Mouse (Mus musculus) midbrain, embryonic 10.5 days (tissue): Measurements from ENCODE around the gene Exog. TPM values are rescaled to one million over a fixed set of nuclear protein-coding genes. Genes with fewer than 3 reads are reported as not detected.

ENCODE experiments used
- DNase-seq: peaks from one replicate; pipeline ENCODE4 v3.0.0-alpha.2; 2017; ENCODE audit warnings: low spot score
- H3K27ac ChIP-seq: fragments of 300-500 bp; sonication (generic); replicated peaks from 2 replicates; pipeline ENCODE4 v1.5.1; 2016; ENCODE audit warnings: mild to moderate bottlenecking
- H3K27me3 ChIP-seq: fragments of 300-500 bp; sonication (generic); 2 replicates; pipeline ENCODE4 v1.6.1; 2016; ENCODE audit warnings: low read depth, mild to moderate bottlenecking; ENCODE audit not compliant: poor library complexity, severe bottlenecking
- H3K36me3 ChIP-seq: fragments of 300-500 bp; sonication (generic); 2 replicates; pipeline ENCODE4 v1.6.1; 2016; ENCODE audit warnings: mild to moderate bottlenecking, moderate library complexity
- H3K4me1 ChIP-seq: fragments of 300-500 bp; sonication (generic); 2 replicates; pipeline ENCODE4 v1.6.1; 2016
- H3K4me3 ChIP-seq: fragments of 300-500 bp; sonication (generic); 2 replicates; pipeline ENCODE4 v1.5.1; 2016; ENCODE audit warnings: mild to moderate bottlenecking, moderate library complexity
- H3K9me3 ChIP-seq: fragments of 300-500 bp; sonication (generic); replicated peaks from 2 replicates; pipeline ENCODE4 v1.6.1; 2016; ENCODE audit warnings: mild to moderate bottlenecking
- WGBS: fragments of 180-500 bp; shearing (Covaris S2); methylation state at CpG from one replicate; pipeline ENCODE4 v1.1.7; 2016; 5-methylcytosine and 5-hydroxymethylcytosine counted together
- polyA plus RNA-seq: library from polyadenylated mRNA; unstranded; fragments of >200 nt; fragmentation: Nextera tagmentation; extraction: Ambion mirVana; gene quantifications from 2 replicates; pipeline ENCODE4 v1.2.1, GENCODE M21; 2016

Gene Exog
- polyA plus RNA-seq, 1 experiment from 2014 or later: 36.5 TPM

DNA sequence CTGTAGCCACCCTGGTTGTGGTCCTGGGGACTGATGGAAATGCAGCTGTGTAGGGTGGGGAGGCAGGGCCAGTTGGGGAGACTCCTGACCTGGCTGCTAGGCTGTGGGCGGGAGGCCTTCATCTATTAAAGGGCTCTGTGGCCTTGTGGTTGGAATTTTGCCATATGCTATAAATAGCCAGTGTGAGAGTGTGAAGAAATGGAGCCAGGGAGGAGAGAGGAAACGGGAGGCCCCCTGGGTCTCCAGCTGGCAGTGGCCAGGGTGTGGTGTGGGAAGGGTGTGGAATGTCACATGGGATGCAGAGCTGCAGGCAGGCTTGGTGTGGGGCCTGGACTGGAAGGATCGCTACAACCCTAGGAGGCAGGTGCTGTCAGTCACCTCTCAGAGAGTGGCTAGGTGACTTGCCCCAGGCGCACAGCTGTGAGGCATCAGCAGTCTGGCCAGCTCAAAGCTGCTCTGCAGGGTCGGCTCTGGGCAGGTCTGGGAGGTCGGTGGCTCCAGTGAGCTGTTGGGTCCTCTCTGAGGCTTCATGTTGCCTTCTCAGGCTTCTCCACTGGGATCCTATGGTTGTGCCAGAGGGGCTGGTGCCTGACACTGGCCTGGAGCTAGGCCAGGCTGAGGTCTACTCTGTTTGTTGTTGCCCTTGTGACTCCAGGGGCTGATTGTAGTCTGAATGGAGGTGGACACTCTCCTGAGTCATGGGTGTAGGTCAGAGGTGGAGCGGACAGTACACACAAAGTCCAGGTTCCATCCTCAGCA, 19.3 kb upstream of the Exog start:
- H3K4me3 ChIP-seq: no peak overlapping the region
- H3K9me3 ChIP-seq: no peaks in the 10 kb centered on the region
- no peak for DNase-seq
- H3K36me3 ChIP-seq: peaks cover 62% of the 10 kb centered on the region
- 0 out of 2 replicates have a peak overlapping the region, but pooled peaks have one; percentile 28 for H3K27ac ChIP-seq
- H3K27me3 ChIP-seq: no peaks in the 10 kb centered on the region
- H3K4me1 ChIP-seq: peaks cover 15% of the 10 kb centered on the region
- WGBS: 78% methylated on average over 7 of the region's 7 CpGs

DNA sequence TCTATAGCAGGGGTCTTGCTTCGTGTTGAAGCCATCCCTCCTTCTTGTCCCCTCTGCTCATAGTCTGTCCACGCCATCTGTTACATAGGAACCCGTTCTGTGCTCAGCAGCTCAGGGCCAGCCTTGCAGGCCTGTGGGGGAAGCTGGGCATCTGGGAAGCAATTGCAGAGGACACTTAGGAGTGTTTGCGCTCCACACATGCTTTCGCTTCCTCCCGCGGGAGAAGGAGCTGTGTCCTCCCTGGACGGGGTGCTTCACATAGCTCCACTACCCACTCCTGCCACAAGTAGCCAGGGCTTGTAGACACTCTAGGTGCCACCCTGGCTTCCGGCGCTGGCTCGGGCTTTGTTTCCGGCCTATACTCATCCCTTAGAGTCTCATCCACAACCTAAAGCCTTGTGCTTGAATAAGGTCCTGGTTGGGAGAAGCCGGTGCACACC, 18.7 kb upstream of the Exog start:
- Histone ChIP-seq H3K27me3 (no peaks in the 10 kb centered on the region), H3K27ac (no peak overlapping the region), H3K4me3 (no peak overlapping the region), H3K4me1 (peaks cover 10% of the 10 kb centered on the region), H3K36me3 (peaks cover 68% of the 10 kb centered on the region), H3K9me3 (no peaks in the 10 kb centered on the region)
- DNase-seq: no peak
- WGBS: 90% methylated on average over 13 of the region's 13 CpGs

DNA sequence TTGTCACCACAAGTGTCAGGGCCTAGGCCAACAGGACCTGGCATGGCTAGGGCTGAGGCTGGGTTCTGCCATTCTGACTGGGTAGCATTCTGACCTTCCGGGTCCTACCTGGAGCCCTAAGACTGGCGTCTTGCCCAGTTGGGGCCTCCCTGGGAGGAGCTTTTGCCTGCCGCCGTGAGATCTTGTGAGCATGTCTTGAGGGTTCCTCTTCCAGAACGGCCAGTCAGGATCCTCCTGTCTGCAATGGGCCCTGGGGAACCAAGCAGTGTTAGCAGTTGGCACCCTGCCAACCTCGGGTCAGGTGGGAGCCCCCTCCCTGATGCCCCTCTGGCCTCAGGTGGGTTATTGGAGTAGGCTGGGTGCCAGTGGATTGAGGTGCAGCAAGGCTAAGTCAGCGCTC, 18.3 kb upstream of the Exog start:
- Histone ChIP-seq H3K27ac (no peak overlapping the region), H3K4me3 (no peak overlapping the region), H3K36me3 (peaks cover 72% of the 10 kb centered on the region), H3K4me1 (peaks cover 10% of the 10 kb centered on the region), H3K9me3 (no peaks in the 10 kb centered on the region), H3K27me3 (no peaks in the 10 kb centered on the region)
- 94% methylated on average over 7 of the region's 7 CpGs for WGBS
- no peak for DNase-seq

DNA sequence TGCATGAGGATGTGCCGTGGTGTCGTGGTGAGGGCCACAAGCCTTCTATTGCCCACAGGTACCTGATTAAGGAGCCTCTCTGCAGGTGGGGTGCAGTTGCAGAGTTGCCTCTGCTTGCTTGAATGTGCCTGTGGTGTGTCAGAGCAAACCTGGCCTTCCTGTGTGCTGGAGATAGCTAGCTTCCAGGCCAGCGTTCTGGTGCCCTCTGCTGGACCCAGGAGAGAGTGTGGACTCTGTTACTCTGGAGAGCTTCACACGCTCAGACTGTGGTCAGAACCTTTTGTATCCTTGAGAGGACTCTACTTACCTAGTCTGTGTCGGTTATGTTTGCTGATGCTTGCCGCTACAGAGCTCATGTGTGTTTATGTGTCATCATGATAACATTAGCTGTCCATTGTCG, 14.4 kb upstream of the Exog start:
- Histone ChIP-seq H3K4me1 (peaks cover 4% of the 10 kb centered on the region), H3K4me3 (no peak overlapping the region), H3K36me3 (peaks cover 95% of the 10 kb centered on the region), H3K27me3 (no peaks in the 10 kb centered on the region), H3K27ac (no peak overlapping the region), H3K9me3 (no peaks in the 10 kb centered on the region)
- DNase-seq: peak; percentile 70
- 62% methylated on average over 7 of the region's 7 CpGs for WGBS

DNA sequence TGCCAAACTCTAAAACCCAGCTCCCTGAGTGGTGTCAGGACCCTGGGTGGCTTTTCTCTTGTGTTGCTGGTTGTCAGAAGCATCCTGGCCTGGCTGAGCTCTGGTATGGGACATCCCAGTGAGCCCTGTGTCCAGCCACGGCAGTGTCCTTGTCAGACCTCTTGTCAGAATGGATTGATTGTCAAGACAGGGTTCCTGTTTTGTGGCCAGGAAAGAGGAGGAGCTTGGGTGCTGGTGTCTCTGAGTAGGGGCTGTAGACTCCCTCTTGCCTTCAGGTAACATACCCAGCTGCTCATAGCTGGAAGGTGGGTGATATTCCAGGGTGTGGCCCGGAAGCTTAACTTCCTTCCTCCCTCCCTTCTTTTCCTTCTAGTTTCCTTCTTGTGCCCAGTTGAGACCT, 8.9 kb upstream of the Exog start:
- 80% methylated on average over 2 of the region's 2 CpGs for WGBS
- Histone ChIP-seq H3K36me3 (peaks cover 97% of the 10 kb centered on the region), H3K4me1 (no peaks in the 10 kb centered on the region), H3K27ac (no peak overlapping the region), H3K4me3 (no peak overlapping the region), H3K9me3 (no peaks in the 10 kb centered on the region), H3K27me3 (no peaks in the 10 kb centered on the region)
- no peak for DNase-seq

DNA sequence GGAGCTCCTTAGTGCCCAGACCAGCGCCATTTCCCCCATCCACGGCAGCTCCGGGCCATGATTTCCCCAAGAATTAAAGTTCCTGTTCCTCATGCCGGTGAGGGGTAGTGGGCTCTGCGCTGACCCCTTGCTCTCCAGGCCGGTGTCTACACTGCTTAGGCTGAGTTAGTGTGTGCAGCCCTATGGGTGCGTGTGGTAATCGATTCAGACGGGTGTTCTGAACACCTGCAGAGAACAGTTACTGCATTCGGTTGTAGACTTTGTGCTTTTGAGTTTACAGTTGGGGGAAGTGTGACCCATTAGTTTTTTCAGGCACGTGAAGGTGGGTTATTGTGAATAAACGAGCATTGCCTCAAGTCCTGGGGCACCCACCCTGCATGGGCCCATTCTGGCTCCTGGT, 6.7 kb upstream of the Exog start:
- WGBS: 94% methylated on average over 12 of the region's 12 CpGs
- Histone ChIP-seq H3K9me3 (no peaks in the 10 kb centered on the region), H3K4me3 (no peak overlapping the region), H3K36me3 (peaks cover 91% of the 10 kb centered on the region), H3K27ac (no peak overlapping the region), H3K4me1 (no peaks in the 10 kb centered on the region), H3K27me3 (no peaks in the 10 kb centered on the region)
- DNase-seq: no peak

DNA sequence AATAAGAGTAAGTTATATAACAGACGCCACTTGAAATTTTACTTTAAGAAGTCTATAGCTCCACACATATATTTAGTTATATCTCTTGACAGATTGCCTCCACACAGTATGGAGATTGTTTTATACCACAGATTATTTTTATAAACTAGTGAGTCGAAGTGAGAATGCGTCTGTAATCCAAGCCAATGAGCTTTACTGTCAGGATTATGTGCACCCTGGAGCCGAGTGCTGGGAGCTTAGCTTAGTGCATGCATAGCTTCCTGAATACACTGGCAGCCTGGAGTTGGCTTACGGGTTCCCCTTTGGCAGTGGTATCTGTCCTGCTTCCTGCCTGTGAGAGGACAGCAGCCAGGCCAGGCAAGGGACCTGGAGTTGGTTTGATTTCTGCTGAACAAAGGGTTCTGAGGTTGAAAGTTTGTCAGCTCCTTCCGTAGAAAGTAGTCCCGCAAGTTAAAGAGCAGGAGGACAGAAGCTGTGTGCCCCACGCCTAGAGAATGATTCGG, 6.2 kb upstream of the Exog start:
- no peaks in the 10 kb centered on the region for H3K4me1 ChIP-seq
- peaks cover 87% of the 10 kb centered on the region for H3K36me3 ChIP-seq
- H3K4me3 ChIP-seq: no peak overlapping the region
- WGBS: 94% methylated on average over 9 of the region's 9 CpGs
- H3K9me3 ChIP-seq: no peaks in the 10 kb centered on the region
- DNase-seq: no peak
- no peak overlapping the region for H3K27ac ChIP-seq
- no peaks in the 10 kb centered on the region for H3K27me3 ChIP-seq

DNA sequence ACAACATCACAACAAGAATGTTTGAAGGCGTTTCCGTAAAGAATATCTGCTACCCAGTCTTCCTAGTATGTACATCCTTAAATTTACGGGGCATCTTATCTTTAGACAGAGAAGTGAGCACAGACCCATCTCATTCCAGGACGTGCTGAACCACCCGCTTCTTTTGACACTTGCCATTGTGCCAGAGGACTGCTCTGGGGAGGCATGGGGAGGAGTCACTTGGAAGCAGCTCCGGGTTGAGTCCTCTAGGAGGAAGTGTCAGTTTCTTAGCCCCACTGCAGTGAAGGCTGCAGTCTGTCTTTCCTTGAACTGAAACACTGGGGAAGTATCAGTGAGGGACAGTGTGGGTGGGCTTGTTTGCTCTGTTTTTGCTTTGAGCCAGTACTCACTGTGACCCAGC, 994 bp downstream of the Exog start:
- Histone ChIP-seq H3K36me3 (peaks cover 56% of the 10 kb centered on the region), H3K4me1 (peaks cover 14% of the 10 kb centered on the region), H3K27me3 (no peaks in the 10 kb centered on the region), H3K4me3 (peak overlapping the region; percentile 84), H3K27ac (peak overlapping the region; percentile 93), H3K9me3 (no peaks in the 10 kb centered on the region)
- WGBS: 48% methylated on average over 6 of the region's 6 CpGs
- no peak for DNase-seq

DNA sequence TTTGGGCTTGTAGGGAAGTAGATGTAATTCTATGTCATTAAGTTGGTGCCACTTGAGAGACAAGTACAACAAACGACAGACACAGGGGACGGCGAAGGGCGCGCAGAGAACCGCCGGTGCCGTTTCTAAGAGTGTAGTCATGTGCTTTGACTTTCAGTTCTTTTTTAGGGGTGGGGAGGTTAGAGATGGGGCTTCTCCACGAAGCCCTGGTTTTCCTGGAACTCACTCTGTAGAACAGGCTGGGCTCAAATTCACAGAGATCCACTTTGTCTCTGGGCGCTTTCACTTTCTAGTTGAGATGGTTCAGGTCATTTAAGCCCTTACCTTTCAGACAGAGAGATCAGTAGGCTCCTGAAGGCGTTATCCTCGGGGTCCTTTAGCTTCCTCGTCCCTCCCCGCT, 11.2 kb downstream of the Exog start:
- 0 out of 2 replicates have a peak, but pooled peaks cover 6% of the 10 kb centered on the region for H3K4me1 ChIP-seq
- no peak for DNase-seq
- peaks cover 82% of the 10 kb centered on the region for H3K36me3 ChIP-seq
- no peak overlapping the region for H3K27ac ChIP-seq
- WGBS: 91% methylated on average over 14 of the region's 14 CpGs
- no peak overlapping the region for H3K4me3 ChIP-seq
- no peaks in the 10 kb centered on the region; the same call in 1 of the 2 replicates for H3K27me3 ChIP-seq
- H3K9me3 ChIP-seq: no peaks in the 10 kb centered on the region

DNA sequence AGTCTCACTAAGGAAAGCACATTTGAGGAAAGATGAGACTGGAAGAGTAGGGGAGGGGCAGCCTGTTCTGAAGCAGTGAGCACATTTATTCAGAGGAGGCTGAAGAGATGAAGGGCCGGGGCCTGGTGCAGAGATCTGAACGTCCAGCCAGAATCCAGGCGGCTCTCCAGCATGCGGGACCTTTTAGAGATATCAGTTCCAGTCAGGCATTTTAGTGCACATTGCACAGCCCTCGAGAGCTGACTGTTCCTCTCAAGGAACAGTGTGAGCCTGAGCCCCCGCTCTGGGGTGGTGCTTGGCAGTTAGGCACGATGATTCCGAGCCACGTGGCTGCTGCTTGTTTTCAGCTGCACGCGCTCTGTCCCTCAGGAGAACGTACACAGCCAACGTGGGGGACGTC, 12.4 kb downstream of the Exog start:
- H3K27ac ChIP-seq: no peak overlapping the region
- no peak overlapping the region for H3K4me3 ChIP-seq
- H3K27me3 ChIP-seq: no peaks in the 10 kb centered on the region; the same call in 1 of the 2 replicates
- DNase-seq: no peak
- H3K4me1 ChIP-seq: 0 out of 2 replicates have a peak, but pooled peaks cover 6% of the 10 kb centered on the region
- WGBS: 90% methylated on average over 14 of the region's 14 CpGs
- H3K9me3 ChIP-seq: no peaks in the 10 kb centered on the region
- H3K36me3 ChIP-seq: peaks cover 82% of the 10 kb centered on the region

DNA sequence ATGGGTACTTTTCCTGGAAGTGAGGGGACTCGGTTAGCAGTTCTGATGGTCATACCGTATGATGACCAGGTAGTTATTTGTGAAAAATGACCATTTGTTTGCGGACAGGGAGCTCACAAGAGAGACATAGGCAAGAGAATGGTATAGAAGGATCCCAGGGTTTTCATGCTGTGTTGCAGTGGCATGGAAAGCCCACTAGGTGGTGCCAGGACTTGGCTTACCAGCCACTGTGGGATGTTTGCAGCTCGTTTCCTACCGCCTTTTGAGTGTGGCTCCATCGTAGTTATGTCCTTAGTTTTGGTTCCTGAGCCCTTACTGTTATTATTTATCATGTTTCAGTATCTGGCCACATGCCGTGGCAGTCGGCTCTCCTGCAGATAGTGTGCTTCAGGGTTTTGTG, 15.7 kb downstream of the Exog start:
- peaks cover 86% of the 10 kb centered on the region for H3K36me3 ChIP-seq
- H3K27me3 ChIP-seq: peaks cover 6% of the 10 kb centered on the region; the same call in 1 of the 2 replicates
- DNase-seq: peak; percentile 62
- no peak overlapping the region for H3K4me3 ChIP-seq
- H3K9me3 ChIP-seq: no peaks in the 10 kb centered on the region
- WGBS: 61% methylated on average over 8 of the region's 8 CpGs
- peaks cover 5% of the 10 kb centered on the region for H3K4me1 ChIP-seq
- no peak overlapping the region for H3K27ac ChIP-seq

DNA sequence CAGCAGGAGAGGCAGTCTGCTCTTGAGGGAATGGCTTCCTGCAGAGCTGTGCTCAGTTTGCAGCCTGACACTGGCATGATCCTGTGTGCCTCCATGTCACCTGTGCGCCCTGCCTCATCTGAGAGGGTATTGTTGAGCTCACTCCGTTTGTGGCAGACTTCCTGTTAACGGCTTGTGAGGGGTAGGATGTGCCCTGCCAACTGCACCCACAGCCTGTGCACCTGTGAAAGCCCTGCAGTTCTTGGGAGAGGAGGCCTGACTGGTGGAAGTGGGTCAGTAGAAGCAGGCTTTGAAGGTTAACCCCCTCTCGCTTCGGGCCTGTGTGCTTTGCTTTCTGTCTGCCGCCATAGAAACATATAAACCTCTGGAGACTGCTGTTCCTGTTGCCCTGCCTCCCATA, 20.3 kb downstream of the Exog start:
- DNase-seq: no peak
- Histone ChIP-seq H3K36me3 (peaks cover 83% of the 10 kb centered on the region), H3K4me1 (peaks cover 9% of the 10 kb centered on the region), H3K27me3 (peaks cover 6% of the 10 kb centered on the region; the same call in 1 of the 2 replicates), H3K9me3 (no peaks in the 10 kb centered on the region), H3K4me3 (no peak overlapping the region), H3K27ac (no peak overlapping the region)
- WGBS: 87% methylated on average over 6 of the region's 6 CpGs

DNA sequence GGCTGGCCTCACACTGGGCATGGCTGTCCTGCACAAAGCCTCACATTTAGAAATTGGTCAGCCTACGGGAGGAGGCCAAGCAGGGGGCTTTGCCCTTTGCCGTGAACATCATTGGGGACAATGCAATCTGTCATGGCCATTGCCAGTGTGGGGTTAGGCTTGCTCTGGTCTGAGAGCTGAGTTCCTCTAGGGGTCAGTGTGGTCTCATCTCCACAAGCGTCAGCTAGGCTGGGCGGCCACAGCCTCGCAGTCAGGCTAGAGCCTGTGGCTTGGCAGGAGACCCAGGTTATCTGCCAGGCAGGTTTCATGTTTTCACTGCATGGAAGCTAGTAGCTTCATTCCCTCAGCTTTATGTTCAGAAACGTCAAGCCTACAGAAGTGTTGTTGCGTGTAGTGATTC, 20.9 kb downstream of the Exog start:
- WGBS: 78% methylated on average over 7 of the region's 7 CpGs
- H3K4me3 ChIP-seq: no peak overlapping the region
- peaks cover 9% of the 10 kb centered on the region for H3K4me1 ChIP-seq
- H3K27me3 ChIP-seq: peaks cover 6% of the 10 kb centered on the region; the same call in 1 of the 2 replicates
- DNase-seq: peak; percentile 34
- H3K36me3 ChIP-seq: peaks cover 88% of the 10 kb centered on the region
- H3K9me3 ChIP-seq: no peaks in the 10 kb centered on the region
- H3K27ac ChIP-seq: no peak overlapping the region
